Mouse (Mus musculus) bone marrow macrophage, adult 2 months (primary cell): Measurements from ENCODE around the gene Trp53inp2. TPM values are rescaled to one million over a fixed set of nuclear protein-coding genes. Genes with fewer than 3 reads are reported as not detected.

Experiments used
- H3K27ac ChIP-seq: 2 replicates; pipeline ENCODE4 v1.5.1; 2012; ENCODE audit warnings: low read depth, low read length; ENCODE audit not compliant: insufficient read depth
- H3K4me1 ChIP-seq: 2 replicates; pipeline ENCODE4 v1.6.1; 2012; ENCODE audit warnings: low read length; ENCODE audit not compliant: control insufficient read depth, insufficient read depth
- H3K4me3 ChIP-seq: 2 replicates; pipeline ENCODE4 v1.5.1; 2012; ENCODE audit warnings: mild to moderate bottlenecking, low read length, moderate library complexity; ENCODE audit not compliant: insufficient read depth
- CTCF ChIP-seq: IDR thresholded peaks from 2 replicates; pipeline ENCODE4 v1.5.1; 2012; ENCODE audit warnings: low read depth, mild to moderate bottlenecking, low read length, moderate library complexity
- POLR2A ChIP-seq: IDR thresholded peaks from 2 replicates; pipeline ENCODE4 v1.6.1; 2012; ENCODE audit warnings: mild to moderate bottlenecking, low read depth, low read length, borderline replicate concordance
- polyA plus RNA-seq: library from polyadenylated mRNA; stranded (reverse); fragments of >200 nt; gene quantifications from 2 replicates; pipeline ENCODE4 v1.2.4, GENCODE M21; 2012; ENCODE audit not compliant: missing spikeins, insufficient read depth, insufficient read length

The Trp53inp2 gene
- 60.0 and 63.1 TPM in 2 replicates for polyA plus RNA-seq

DNA sequence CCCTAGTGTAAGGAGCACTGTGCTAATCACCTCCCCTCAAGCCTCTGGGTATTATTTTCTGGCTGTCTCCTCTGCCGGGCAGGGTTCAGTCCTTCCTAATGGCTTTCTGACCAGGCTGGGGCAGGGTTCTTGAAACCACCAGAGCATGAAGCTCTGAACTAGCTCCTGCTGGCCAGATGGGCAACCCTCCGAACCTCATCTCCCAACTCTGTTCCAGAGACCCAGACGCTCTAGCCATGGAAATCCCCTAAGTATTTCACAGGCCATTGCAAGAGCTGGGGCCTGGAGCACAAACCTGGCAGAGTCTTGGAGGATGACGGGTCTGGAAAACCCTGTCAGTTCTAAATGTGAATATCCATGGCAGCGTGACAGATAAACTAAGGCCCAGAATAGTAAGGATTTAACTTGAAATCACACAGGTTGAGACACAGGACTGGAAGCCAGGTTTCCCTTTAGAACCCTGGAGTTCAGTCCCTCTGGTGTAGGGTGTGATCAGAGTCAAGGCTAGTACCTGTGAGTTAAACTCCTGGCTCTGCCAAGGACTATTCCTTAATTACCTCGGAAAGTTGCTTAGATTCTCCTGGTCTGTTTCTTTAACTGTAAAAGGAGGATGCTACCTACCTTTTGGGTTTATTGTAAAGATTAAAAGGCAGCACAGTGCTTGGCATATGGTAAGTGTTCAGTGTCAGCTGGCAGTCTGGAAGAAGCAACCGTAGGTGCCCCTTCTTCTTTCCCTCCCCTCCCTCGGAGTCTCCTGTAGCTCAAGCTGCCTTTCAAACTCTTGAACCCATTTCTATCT, at the start of gene Trp53inp2:
TSS of gene Trp53inp2 (plus strand) at position 799 of the 799 bp plus-strand sequence.
- Histone ChIP-seq H3K27ac (peak within 1 kb of the TSS; percentile 90), H3K4me1 (peaks cover 15% of the 10 kb centered on the region), H3K4me3 (peak within 1 kb of the TSS; percentile 76)
- TF ChIP-seq CTCF (no peak), POLR2A (no peak)

DNA sequence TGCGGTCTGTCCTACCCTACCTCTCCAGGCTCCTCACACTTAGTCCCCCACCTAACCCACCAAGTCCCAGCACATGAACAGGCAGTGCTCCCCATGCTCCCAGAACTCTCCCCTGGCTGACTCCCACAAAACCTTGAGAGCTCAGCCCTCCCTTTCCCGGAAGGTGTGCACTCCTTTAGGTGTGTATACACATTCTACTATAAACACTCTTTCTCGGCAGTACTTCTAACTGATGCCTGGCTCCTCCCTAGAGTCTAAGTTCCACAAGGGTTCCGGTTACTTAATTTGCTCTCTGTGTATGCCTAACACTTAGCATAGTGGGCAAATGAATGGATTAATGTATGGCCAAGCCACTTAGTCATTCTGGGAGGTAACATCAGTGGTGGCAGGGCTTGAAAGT, 49.5 kb upstream of the Trp53inp2 start:
- no peak overlapping the region for H3K27ac ChIP-seq
- TF ChIP-seq CTCF: no peak
- TF ChIP-seq POLR2A: no peak

DNA sequence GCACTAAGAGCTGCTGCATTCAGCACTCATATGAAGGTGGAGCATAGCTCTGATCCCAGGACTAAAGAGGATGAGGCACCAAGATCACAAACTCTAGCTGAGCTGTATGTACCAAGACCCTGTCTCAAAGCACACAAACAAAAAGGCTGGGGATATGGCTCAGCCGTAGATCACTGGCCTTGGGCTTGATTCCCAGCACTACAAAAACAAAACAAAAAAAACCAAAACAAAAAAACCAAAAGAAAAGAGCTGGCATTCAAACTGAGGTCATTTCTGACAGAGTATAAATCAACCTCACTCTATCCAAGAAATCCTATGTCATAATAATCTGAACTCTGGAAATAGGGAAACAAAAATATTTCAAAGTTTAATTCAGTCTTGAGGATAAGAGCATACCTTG, 47.4 kb upstream of the Trp53inp2 start:
- Histone ChIP-seq H3K4me3 (no peak overlapping the region), H3K27ac (no peak overlapping the region), H3K4me1 (peaks cover 20% of the 10 kb centered on the region)
- TF ChIP-seq POLR2A: no peak
- TF ChIP-seq CTCF: no peak

More for the DNA sequence above, 49.5 kb upstream of the Trp53inp2 start:
- peaks cover 14% of the 10 kb centered on the region for H3K4me1 ChIP-seq
- no peak overlapping the region for H3K4me3 ChIP-seq

DNA sequence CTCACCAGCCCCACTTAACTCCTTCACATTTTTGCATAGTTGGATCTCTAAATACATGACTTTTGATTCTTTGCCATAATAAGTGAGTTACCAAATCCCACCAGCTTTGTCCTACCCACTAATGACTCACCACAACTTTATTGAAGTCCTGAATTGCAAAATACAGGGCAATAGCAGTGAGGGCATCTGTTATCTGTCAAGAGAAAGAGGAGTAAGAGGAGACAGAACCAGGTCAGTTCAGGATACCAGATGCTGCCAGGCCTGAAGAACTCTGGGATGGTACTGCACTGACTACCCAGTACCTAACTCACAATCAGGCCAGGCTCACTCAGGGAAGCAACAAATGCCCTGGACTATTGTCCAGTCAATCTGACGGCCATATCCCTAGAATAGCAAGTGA, 45.6 kb upstream of the Trp53inp2 start:
- H3K4me1 ChIP-seq: peaks cover 20% of the 10 kb centered on the region
- no peak overlapping the region for H3K4me3 ChIP-seq
- H3K27ac ChIP-seq: no peak overlapping the region
- TF ChIP-seq CTCF (no peak), POLR2A (no peak)

DNA sequence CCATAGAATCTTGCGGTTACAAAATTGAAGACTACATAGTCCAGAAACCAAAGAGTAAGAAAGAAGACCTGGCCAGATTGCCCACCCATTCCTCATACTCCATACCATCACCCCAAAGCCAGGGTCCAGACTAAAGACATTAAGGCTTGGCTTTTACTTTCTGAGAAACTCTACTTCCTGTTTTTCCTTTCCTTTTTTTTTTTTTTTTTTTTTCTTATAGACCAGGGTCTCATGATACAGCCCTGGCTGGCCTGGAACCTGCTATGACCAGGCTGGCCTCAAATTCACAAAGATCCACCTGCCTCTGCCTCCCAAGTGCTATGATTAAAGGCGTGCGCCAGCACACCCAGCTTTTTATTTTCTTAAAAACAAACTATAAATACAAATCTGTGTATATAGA, 44.6 kb upstream of the Trp53inp2 start:
- TF ChIP-seq POLR2A: no peak
- no peak for TF ChIP-seq CTCF
- no peak overlapping the region for H3K4me3 ChIP-seq
- peaks cover 20% of the 10 kb centered on the region for H3K4me1 ChIP-seq

DNA sequence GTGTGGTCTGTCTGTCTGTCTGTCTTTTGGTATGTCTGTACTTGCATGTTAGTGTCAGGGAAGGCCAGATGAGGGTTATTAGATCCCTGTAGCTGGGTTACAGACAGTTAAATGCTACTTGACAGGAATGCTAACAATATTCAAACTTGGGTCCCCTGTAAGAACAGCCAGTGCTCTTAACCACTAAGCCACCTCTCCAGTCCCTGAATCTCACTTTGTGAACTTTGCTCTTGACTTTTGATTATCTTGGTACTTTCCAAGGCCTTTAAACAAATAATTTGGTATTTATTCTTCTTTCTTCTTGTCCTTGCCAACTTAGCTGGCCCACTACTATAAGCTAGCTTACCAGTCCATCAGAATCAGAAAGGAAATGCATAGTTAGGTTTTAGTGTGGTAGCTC, 40.7 kb upstream of the Trp53inp2 start:
- Histone ChIP-seq H3K4me1 (peaks cover 30% of the 10 kb centered on the region), H3K27ac (no peak overlapping the region), H3K4me3 (no peak overlapping the region)
- TF ChIP-seq POLR2A: no peak
- no peak for TF ChIP-seq CTCF

More for the DNA sequence above, 44.6 kb upstream of the Trp53inp2 start:
- no peak overlapping the region for H3K27ac ChIP-seq

DNA sequence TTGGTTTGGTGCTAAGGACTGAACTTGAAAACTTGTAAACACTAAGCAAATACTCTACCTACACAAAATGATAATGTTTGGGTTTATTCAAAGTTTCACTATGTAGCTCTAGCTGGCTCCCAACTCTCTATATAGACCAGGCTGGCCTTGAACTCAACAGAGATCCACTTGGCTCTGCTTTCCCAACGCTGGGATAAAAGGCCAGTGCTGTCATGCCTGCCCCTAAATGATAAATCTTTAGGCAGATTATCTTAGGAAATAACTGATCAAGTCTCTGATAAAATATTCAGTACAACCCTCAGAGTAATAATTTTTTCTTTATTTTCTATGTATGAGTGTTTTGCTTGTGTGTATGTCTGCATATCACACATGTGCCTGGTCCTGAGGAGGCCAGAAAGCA, 34.2 kb upstream of the Trp53inp2 start:
- Histone ChIP-seq H3K4me1 (peaks cover 14% of the 10 kb centered on the region), H3K4me3 (no peak overlapping the region), H3K27ac (no peak overlapping the region)
- TF ChIP-seq CTCF: no peak
- no peak for TF ChIP-seq POLR2A

DNA sequence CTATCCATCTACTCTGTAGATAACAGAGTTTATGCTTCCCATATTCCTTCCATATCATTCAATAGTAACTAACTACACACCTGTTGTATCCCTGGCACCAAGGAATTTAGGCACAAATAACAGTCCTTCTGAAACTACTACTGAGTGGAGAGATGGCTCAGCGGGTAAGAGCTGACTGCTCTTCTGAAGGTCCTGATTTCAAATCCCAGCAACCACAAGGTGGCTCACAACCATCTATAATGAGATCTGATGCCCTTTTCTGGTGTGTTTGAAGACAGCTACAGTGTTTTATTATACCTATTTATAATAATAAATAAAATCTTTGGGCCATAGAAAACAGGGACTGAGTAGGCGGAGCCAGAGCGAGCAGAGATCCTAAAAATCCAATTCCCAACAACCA, 26.5 kb upstream of the Trp53inp2 start:
- peaks cover 8% of the 10 kb centered on the region for H3K4me1 ChIP-seq
- no peak overlapping the region for H3K4me3 ChIP-seq
- no peak overlapping the region for H3K27ac ChIP-seq
- TF ChIP-seq CTCF (no peak), POLR2A (no peak)

DNA sequence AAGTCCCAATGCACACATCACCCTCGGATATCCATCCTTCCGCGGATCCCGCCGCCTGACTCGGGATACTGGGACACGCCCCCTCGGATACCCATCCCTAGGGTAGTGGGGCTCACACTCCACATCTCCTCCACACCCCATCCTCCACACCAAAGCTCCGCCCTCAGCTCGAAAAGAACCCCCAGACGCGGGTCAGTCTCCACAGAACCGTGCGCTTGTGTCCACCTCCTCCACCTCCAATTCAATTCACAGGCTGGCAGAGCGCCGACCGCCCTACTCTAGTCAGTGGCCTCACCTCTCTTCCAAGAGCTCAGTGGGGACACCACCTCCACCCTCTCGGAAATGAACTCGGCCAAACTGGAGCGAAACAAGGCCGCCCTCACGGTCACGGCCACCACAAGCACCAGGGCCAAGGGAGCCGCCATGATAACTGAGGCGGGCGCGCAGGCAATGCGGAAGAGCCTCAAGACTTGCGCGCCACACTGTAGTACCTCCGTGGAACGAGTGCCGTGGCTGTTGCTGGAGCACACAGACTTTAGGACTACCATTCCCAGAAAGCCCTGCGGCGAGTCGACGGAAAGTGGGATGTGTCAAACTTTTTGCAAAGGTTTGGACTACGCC, 23.8 kb upstream of the Trp53inp2 start, which contains the start of gene Pigu:
TSS of gene Pigu (minus strand) at position 460 of the 621 bp plus-strand sequence.
- Histone ChIP-seq H3K4me1 (peaks cover 8% of the 10 kb centered on the region), H3K27ac (no peak within 1 kb of the TSS), H3K4me3 (peak within 1 kb of the TSS; percentile 87)
- no peak for TF ChIP-seq CTCF
- TF ChIP-seq POLR2A: no peak

DNA sequence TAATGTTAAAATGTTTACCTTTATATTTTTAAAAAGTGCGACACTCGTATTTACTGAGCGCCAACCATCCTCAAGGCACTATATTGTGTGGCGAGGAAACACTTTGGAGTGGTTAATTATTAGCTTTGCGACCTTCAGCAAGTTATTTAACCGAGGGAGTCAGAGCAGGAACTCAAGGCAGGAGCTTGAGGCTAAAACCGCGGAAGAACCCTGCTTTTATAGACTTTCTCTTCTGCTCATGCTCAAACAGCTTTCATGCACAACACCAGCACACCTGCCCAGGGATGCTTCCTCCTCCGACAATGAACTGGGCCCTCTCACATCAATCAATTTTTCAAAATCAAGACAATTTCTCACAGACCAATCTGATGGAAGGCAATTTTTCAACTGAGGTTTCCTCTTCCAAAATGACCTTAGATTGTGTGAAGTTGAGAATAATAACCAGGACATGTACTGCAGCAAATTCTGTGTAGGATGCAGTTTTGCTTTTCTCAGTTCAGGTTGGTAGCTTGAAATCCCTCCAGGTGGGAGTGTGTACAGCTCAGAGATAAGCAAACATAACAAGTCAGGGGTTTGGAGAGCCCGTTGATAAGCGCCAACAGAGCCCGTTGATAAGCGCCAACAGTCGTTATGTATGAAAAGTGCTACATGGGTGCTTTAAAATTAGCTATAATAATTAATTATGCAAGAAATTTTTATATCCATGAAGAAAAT, 23.0 kb upstream of the Trp53inp2 start:
- TF ChIP-seq CTCF (no peak), POLR2A (no peak)
- H3K4me1 ChIP-seq: peaks cover 8% of the 10 kb centered on the region
- H3K27ac ChIP-seq: no peak overlapping the region
- peak overlapping the region; percentile 58 for H3K4me3 ChIP-seq
